Mouse (Mus musculus) induced T-regulatory cell, adult 2 months (primary cell): ENCODE results near the gene Glis3.

Experiments used
- DNase-seq: peaks from one replicate; pipeline ENCODE4 v3.0.0-alpha.2; 2012; ENCODE audit warnings: low read depth

Gene Glis3

GRCm38 (mm10) chr19:28591736-28592477, 88.0 kb downstream of the Glis3 start:
- no peak for DNase-seq

GRCm38 (mm10) chr19:28580499-28580898, 99.4 kb downstream of the Glis3 start:
- DNase-seq, result no peak

DNA sequence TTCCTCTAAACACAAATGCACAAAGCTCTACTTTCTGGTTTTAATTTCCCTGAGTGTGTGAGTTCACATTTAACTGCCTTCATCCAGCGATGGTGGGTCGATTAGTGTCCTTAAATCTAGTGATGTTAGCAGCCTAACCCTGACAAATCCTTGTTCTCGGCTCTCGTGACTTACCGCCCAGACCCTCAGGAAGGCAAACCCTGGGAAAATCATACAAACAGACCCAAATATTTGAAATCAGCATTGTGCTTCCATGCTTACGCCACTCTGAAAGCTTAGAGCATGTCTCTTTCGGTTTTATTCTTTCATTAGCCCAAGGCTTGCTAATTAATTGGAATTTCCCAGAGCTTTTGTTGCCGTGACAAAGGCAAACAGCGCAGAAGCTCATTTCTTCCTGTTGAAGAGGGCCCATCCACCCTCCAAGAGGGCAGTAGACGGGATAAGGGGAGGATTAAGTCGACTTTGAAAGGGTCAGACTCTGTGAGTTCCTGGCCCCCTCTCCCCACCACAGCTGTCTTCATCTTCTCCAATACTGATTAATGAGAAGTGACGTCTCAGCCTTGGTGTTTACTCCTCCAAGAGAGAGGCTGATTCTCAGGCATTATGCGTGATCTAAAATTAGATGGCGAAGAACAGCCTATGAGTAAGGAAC, 100.0 kb downstream of the Glis3 start:
- DNase-seq, result no peak

- no peak for DNase-seq
Measured at GRCm38 (mm10) chr19:28577023-28577422, 102.9 kb downstream of the Glis3 start.

- no peak for DNase-seq
Measured at GRCm38 (mm10) chr19:28576619-28577018, 103.3 kb downstream of the Glis3 start.

DNA sequence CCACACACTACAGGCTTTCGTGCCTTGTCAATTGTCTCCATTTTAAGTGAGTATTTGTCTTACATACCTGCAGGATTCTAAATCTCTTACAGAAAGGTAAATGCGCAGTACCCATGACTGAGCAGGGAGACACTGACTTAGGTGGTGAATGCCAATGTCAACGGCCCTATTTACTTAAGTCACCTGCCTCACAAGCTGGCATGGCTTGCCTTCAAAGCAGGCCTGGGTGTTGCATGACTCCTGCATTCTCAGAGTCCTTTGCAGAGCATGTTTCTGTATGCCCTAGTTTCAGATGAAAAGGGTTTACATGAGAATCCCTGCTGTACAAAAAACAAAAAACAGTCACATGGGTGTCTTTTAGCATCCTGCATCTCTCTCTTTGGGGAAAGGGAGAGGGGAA, 106.2 kb downstream of the Glis3 start:
- DNase-seq, result no peak

DNA sequence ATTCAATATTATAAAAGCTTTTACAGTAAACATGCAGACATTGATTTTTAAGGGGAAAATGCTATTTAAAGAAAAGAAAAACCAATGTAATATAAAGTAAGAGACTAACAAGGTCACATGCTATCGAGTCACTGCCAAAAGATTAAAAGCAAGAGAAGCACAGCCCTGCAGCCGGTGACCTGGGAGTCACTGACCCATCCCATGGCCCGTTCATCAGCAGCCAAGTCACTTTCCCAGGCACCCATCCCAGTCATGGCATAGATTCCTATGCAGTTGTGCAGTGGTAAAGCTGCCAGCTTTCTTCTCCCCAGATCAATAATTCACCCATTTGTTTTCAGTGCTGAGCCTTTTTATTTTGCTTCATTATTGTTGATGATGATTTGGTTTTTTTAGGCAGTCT, 110.0 kb downstream of the Glis3 start:
- no peak for DNase-seq

GRCm38 (mm10) chr19:28567100-28567499, 112.8 kb downstream of the Glis3 start:
- DNase-seq, result no peak

GRCm38 (mm10) chr19:28566554-28566953, 113.3 kb downstream of the Glis3 start:
- DNase-seq, result no peak

DNA sequence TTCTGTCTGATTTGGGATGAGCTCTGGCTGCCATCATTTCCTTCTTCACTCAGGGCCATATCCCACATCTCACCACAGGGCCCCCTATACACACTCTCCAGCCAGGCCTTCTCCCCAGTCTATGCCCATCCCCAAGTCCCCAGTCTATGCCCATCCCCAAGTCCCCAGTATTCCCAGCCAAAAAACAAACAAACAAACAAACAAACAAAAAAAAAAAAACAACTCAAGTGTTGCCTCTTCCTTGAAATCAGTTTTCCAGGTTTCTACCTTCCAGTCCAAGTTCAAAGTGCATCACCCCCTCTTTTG, 118.2 kb downstream of the Glis3 start:
- no peak for DNase-seq

DNA sequence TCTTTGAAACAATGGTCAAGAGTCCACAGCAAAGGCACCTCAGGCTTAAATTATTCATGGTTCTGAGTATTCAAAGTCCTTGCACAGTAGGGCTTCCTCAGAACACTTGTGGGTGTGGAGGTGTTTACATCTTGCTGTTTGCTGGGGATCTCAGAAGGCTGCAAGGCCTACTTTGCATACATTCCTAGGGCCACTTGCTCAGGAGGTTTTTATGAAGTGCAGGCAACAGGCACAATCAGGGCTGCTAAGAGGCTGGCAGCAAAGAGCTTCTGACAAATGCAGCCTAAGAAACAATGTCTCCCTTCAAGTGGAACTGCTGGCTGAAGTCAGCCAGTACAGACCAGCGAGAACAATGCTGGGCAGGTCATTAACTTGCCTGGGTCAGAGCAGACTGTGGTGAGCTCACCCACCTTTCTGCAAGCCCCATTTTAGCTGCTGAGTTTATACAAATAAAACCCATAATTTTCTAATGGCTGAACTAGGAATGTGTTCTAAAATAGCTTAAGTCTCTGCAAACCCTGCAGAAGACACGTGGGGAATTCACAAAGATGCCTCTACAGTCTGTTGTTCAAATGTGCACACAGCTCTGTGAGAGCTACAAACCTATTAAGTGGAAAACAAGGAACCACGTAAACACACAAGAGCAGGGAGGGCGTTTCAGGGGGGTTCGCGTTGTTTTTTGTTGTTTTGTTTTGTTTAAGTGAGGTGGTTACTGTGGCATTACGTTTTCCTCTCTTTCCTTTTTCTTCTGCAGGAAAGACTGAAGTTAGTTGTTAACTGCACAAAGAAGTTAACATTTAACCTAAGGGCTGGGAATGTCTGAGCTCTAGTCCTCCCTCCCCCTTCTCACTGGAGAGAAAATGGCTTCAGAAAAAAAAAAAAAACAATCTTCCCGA, 118.8 kb downstream of the Glis3 start:
- DNase-seq, result no peak

DNA sequence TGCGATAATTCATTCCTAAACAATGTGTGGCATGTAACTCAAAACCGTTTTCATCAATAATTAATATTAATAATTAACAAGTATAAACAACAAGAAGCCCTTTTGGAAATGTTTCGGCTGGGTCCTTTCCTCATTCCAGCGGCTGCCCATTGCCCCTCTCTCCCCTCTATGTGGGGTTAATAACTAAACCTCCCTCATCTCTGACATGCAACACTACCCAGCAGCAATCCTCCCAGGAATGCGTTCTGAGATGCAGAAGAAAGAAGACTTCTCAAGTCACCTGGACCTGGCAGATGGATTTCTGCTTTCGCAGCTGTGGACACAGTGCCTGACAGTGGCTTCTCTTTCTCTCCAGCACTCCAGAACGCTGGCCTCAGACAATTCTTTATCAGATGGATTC, 120.0 kb downstream of the Glis3 start:
- no peak for DNase-seq

DNA sequence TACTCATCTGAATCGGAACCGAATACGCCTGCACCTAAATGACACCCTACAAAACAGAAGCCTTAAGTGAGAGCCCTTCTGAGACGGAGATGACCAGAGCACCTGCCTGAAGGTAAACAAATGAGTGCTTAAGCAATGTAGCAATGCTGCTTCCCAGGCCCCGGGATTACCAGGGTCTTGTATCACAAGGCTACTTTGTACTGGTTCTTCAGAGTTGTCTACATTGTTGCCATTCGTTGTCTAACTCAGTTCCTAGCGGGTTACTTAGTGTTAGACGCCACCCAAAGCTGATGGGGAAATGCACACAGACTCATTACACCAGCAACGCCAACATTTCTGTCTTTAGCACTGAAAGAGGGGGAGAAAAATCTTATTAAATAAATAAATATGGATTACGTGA, 120.5 kb downstream of the Glis3 start:
- DNase-seq, result no peak

DNA sequence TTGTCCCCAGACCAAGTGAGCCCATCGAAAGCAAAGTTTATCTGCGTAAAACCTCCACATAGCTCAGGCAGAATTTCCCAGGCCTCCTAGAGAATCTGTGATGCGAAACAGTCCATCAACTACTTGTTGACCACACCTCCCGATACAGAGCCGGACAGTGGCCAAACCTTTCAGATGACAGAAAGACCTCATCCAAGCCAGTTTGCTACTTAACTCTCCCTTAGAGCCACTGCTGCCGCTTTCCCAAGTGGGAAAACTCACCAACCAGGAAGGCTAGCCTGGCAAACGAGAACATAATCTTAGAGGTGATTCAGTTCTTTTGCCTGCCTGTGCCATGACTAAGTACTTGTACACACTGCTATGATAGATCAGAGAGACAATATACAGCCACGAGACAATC, 121.2 kb downstream of the Glis3 start:
- DNase-seq, result no peak

- no peak for DNase-seq
Measured at GRCm38 (mm10) chr19:28557559-28558328, 122.1 kb downstream of the Glis3 start.

DNA sequence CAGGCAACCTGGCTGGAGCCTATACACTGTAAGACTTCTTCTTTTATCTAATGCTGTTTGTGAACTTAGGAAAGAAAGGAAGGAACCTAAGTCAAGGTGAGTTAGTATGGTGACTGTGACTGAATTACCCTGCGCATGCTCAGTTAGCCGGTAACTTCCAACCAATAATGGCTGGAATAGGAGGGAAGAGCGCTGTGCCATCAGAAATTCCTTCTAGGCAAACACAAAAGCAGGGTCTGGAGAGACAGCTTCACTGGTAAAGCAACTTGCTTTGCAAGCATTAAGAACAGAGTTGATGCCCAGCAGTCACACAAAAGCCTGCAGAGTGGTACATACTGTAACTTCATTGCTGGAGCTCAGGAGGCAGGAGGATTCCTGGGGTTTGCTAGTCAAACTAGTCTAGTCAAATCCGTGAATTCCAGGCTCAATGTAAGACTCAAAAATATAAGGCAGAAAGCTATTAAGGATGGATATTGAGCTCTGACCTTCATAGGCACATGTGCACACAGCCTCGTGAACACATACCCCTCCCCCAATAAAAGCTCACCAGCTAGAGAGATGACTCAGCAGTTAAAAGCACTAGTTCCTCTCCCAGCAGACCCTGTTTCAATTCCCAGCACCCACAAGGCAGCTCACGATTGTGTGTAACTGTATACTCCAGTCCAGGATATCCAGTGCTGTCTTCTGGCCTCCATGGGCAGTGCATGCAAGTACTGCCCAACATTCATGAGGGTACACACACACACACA, 124.5 kb downstream of the Glis3 start:
- DNase-seq, result no peak

DNA sequence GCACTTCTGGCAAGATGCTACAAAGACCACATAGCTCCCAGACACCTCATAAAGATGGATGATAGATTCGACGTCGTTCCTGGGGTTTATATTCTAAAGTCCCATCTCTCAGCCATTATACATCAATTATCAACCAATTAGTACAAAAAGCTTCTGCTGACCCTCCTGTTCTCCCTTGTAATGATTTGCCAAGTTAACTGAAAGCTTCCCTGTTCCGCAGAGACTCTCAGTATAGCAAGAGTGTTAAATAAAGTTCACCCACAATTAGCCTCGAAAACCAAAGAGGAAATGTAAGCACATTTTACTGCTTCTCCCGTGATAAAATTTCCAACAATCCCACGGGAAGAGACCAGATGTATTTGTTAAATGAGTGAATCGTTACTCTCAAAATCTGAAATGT, 129.3 kb downstream of the Glis3 start:
- DNase-seq, result no peak

- peak; percentile 39 for DNase-seq
Measured at GRCm38 (mm10) chr19:28546933-28547332, 132.9 kb downstream of the Glis3 start.

GRCm38 (mm10) chr19:28545493-28545892, 134.4 kb downstream of the Glis3 start:
- no peak for DNase-seq

DNA sequence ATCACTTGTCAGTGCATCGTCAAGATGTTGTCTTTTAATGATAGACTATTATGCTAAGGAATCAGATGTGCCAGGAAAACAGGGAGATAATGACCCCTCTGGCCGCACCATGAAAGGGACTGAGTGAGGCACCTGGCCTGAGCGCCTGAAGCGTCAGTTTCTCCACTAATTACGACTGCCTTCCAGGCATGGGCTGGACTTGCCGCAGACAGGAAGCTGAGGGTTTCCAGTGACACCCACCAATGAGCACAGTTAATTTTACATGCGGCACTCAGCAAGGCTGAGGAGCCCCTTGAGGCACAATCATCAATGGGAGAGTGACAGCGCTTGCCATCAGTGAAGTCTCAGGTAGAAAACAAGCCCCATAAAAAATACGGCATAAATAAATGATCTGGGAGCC, 141.1 kb downstream of the Glis3 start:
- no peak for DNase-seq

DNA sequence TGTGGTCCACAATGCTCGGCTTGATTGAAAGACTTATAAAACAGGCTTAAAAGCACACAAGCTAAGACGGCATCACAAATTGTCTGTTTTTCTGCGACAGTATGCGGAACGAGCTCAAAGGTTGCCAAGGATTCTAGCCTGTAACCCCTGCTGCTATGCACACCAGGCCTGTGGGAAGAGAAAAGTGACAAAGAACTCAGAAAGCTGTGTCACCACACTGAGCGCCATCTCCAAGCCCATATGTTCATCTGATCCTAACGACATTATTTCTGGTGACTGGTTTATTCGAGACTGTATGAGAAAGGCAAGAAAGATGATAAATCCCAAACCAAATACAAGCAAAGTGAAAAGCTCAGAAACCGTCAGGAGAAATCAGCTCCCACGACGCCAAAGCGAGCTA, 144.9 kb downstream of the Glis3 start:
- DNase-seq, result no peak

GRCm38 (mm10) chr19:28533576-28533975, 146.3 kb downstream of the Glis3 start:
- no peak for DNase-seq
